Mouse (Mus musculus): ENCODE results near the gene Armcx4. TPM values are rescaled to one million over a fixed set of nuclear protein-coding genes. Genes with fewer than 3 reads are reported as not detected.

The Armcx4 gene
- total RNA-seq (2014; fragmentation: Nextera tagmentation) (3.8 and 6.1 TPM in 2 replicates), total RNA-seq (2017) (5.3 and 5.7 TPM in 2 replicates)

DNA sequence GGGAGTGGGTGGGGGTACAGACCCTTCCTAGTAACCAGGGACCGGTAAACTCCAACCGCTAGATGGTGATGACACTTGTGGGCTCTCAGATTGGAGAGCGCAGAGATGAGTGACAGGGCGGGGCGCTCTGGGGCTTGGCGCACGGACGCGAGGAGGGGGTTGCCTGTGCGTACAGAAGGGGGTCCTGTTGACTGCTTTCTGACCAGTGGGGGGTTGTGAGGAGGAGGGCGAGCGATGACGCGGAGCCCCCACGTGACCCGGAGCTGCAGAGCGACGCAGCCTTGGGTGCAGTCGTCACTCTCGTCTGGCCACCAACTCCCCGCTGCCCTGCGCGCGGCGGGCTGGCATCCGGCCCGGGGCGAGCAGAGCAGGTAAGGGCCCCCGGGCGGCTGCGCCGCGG is at the start of gene Armcx4:
Gene Armcx4, plus strand, starts transcription at position 253 of the 400 bp plus-strand sequence.
- ATAC-seq (replicated peaks; ENCODE audit: poor library complexity, severe bottlenecking) = peak; percentile 94

- ATAC-seq (replicated peaks; ENCODE audit: poor library complexity, severe bottlenecking) = peak; percentile 99
These were observed 45.1 kb upstream of the Armcx4 start for GRCm38 (mm10) chrX:134641000-134641760.

DNA sequence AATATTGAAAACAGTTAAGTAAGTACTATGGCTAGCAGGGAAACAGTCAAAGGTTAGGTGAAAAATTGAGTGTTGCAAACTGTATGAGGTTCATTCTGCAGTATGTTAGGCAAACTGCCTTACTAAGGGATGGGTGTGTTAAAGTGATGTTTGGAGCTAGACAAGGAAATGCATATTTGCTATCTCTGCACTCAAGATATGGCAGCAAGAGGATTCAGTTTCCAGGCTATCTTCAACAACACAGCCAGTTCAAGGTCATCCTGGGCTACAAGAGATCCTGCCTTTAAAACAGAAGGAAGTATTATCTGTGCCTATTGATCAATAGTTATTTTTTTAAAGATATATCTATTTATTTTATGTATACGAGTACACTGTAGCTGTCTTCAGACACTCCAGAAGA is 40.0 kb upstream of the Armcx4 start:
- ATAC-seq (replicated peaks; ENCODE audit: poor library complexity, severe bottlenecking) = no peak

- no peak for ATAC-seq (replicated peaks; ENCODE audit: poor library complexity, severe bottlenecking)
These were observed 38.9 kb upstream of the Armcx4 start for GRCm38 (mm10) chrX:134647421-134647820.

GRCm38 (mm10) chrX:134648031-134648692 is 38.2 kb upstream of the Armcx4 start:
- peak; percentile 75 for ATAC-seq (replicated peaks; ENCODE audit: poor library complexity, severe bottlenecking)

GRCm38 (mm10) chrX:134652061-134652460 is 34.3 kb upstream of the Armcx4 start:
- peak; percentile 96 for ATAC-seq (replicated peaks; ENCODE audit: poor library complexity, severe bottlenecking)

- ATAC-seq (replicated peaks; ENCODE audit: poor library complexity, severe bottlenecking) = no peak
These were observed 24.7 kb upstream of the Armcx4 start for GRCm38 (mm10) chrX:134661586-134661985.

GRCm38 (mm10) chrX:134675022-134675421 is 11.3 kb upstream of the Armcx4 start:
- ATAC-seq (replicated peaks; ENCODE audit: poor library complexity, severe bottlenecking) = no peak

GRCm38 (mm10) chrX:134675959-134676358 is 10.4 kb upstream of the Armcx4 start:
- ATAC-seq (replicated peaks; ENCODE audit: poor library complexity, severe bottlenecking) = no peak

DNA sequence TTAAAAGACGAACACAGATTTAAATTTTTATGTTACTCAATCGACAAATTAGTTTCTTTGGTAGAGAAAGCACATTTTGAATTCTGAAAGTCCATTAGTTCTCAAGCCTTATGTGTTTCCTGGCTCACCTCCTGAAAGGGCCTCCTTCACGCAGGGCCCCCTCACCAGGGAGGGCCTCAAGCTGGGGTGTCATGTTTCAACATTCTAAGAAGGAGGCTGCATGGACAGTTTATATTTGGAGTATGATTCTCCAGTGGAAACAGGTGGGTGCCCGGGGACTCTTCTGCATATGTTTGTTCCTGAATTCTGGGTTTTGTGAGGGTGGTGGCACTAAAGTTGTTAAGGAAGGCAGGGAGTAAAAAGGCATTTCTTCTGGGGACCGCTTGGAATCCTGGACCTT is 1.4 kb upstream of the Armcx4 start:
- no peak for ATAC-seq (replicated peaks; ENCODE audit: poor library complexity, severe bottlenecking)

DNA sequence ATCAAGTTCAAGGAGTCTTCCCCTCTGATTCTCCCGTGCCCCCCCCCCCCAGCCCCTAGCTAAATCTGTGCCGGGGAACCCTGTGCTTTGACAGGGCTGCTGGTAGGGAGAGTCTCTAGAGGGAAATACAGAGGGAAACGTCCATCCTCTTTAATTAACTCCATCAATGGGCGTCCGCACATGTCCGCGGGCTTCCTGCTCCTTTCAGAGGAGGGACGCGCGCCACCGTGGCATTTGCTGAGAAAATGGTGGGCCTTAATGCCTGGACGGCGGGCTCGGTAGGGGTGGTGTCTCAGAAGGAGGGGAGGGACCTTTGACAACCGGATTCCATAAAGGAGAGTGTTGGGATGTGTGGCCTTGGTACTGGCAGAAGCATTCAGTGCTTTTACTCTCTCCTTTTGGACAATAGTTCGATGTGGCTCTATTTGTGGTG is 436 bp downstream of the Armcx4 start:
- ATAC-seq (replicated peaks; ENCODE audit: poor library complexity, severe bottlenecking) = no peak; the same call in 1 of the 2 replicates

- no peak for ATAC-seq (replicated peaks; ENCODE audit: poor library complexity, severe bottlenecking)
These were observed 3.4 kb downstream of the Armcx4 start for GRCm38 (mm10) chrX:134689676-134690075.

DNA sequence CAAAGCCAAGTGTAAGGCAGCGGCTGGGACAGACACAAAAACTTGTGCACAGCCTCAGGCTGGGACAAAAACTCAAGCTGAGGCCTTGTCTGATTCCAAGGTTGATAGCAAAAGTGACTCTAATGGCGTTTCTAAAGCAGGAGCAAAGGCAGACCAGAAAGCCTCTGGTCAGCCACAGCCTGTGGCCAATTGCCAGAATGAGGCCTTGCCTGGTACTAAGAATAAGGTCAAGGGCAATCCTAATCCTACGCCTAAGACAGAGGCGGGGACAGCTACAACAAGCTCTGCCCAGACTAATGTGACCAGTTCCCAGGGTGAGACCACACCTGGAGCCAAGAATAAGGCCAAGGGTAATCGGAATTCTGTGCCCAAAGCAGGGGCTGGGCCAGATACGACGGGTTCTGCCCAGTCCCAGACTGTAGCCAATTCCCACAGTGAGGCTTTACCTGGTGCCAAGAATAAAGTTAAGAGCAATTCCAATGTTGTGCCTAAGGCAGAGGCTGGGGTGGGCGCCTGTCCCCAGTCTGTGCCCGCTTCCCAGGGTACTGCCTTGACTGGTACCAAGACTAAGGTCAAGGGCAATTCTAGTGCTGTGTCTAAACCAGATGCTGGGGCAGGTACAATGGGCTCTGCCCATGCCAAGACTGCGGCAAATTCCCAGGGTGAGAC is 4.7 kb downstream of the Armcx4 start:
- ATAC-seq (replicated peaks; ENCODE audit: poor library complexity, severe bottlenecking) = no peak

DNA sequence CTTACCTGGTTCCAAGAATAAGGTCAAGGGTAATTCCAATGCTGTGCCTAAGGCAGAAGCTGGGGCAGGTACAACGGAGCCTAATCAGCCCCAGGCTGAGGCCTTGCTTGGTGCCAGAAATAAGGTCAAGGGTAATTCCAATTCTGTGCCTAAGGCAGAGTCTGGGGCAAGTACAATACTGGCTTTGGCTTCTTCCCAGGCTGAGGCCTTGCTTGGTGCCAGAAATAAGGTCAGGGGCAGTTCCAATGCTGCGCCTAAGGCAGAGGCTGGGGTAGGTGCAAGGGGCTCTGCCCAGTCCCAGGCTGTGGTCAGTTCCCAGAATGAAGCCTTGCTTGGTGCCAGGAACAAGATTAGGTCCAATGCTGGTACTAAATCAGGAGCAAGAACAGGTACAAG is 5.2 kb downstream of the Armcx4 start:
- ATAC-seq (replicated peaks; ENCODE audit: poor library complexity, severe bottlenecking) = no peak

DNA sequence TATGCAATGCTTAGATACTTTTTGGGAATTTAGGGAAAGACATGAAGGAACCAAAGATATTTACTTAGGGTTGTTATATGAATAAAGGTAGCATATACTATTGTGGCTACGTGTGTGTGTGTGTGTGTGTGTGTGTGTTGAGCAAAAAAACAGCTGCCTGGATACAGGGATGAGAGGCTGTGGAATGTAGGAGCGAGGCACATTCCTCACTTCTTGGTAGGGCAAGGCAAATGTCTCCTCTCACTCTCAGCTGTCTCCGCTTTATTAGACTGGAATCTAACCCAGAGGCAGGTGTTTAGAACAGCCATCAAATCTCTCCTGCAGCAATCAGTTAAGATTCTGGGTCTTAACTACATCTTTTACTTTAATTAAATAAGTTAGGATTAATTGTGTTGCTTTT is 30.5 kb downstream of the Armcx4 start:
- no peak for ATAC-seq (replicated peaks; ENCODE audit: poor library complexity, severe bottlenecking)

GRCm38 (mm10) chrX:134717752-134718308 is 31.5 kb downstream of the Armcx4 start, which contains the start of gene Armcx1:
Armcx1 (plus strand) TSS chrX:134717963.
- ATAC-seq (replicated peaks; ENCODE audit: poor library complexity, severe bottlenecking) = peak; percentile 99

DNA sequence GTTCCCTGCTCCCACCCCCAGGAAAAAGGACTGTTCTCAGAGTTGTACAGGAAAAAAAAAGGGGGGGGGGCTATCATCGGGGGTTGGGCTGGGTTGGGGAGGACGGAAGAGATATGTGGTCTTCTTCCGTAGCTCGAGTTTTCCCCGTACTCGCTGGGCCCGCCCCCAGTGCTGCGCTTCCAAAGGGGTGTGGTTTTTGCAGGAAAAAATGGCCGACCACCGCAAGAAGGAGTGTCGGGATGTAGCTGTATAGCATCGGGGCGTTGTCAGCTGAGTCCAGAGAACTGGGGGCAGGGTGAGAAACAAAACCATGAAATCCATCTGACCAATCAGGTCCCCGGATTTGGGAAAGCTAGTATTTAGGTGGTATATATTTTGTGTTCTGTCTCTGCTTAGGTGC is 32.2 kb downstream of the Armcx4 start:
- peak; percentile 72 for ATAC-seq (replicated peaks; ENCODE audit: poor library complexity, severe bottlenecking)

- ATAC-seq (replicated peaks; ENCODE audit: poor library complexity, severe bottlenecking) = peak; percentile 53; the same call in 1 of the 2 replicates
These were observed 37.4 kb downstream of the Armcx4 start for GRCm38 (mm10) chrX:134723762-134724161.

- peak; percentile 73 for ATAC-seq (replicated peaks; ENCODE audit: poor library complexity, severe bottlenecking)
These were observed 43.5 kb downstream of the Armcx4 start for GRCm38 (mm10) chrX:134729778-134730177.

- ATAC-seq (replicated peaks; ENCODE audit: poor library complexity, severe bottlenecking) = no peak
These were observed 51.5 kb downstream of the Armcx4 start for GRCm38 (mm10) chrX:134737796-134738195.

DNA sequence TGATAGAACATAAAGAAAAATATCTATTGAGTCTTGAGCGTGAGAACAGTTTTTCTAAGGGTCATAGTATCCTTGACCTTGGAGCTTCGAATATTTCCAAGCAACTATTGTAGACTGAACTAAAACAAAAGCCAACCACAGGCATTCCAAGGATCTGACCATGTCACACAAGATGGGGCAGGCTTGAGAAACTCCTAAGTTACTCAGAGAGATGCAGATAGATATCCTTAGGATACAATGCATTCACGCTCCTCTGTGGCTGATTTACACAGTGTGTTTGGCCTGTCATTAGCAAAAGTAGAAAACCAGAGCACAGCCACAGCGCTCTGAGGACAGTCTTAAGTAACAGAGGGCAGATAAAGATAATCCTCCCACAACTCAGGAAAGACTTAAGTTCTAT is 52.8 kb downstream of the Armcx4 start:
- ATAC-seq (replicated peaks; ENCODE audit: poor library complexity, severe bottlenecking) = no peak

Data from granulocyte monocyte progenitor cell, adult 5-6 weeks (primary cell).